Mouse (Mus musculus) lung, adult 2 months (tissue): ENCODE results near the gene 2810004N23Rik. TPM values are rescaled to one million over a fixed set of nuclear protein-coding genes. Genes with fewer than 3 reads are reported as not detected.

Experiments
- DNase-seq: peaks from one replicate; pipeline ENCODE4 v3.0.0; 2022
- H3K4me1 ChIP-seq: fragments of 200-500 bp; 2 replicates; pipeline ENCODE4 v1.6.1; 2011; ENCODE audit warnings: low read length; ENCODE audit not compliant: control insufficient read depth, insufficient read depth
- H3K4me3 ChIP-seq: fragments of 200-500 bp; replicated peaks from 2 replicates; pipeline ENCODE3; 2011; ENCODE audit warnings: low read depth, mild to moderate bottlenecking, control low read depth, low read length; ENCODE audit errors: extremely low read depth
- CTCF ChIP-seq: fragments of 200-500 bp; IDR thresholded peaks from 2 replicates; pipeline ENCODE4 v1.5.1; 2011; ENCODE audit warnings: mild to moderate bottlenecking, low read length, control low read depth; ENCODE audit not compliant: insufficient read depth
- POLR2A ChIP-seq: fragments of 200-500 bp; IDR thresholded peaks from 2 replicates; pipeline ENCODE4 v1.6.1; 2011; ENCODE audit warnings: low read depth, mild to moderate bottlenecking, control low read depth, low read length, borderline replicate concordance; ENCODE audit errors: extremely low read depth
- WGBS: fragments of 180-500 bp; shearing (Covaris S2); methylation state at CpG from one replicate; pipeline ENCODE4 v1.1.7; 2018; 5-methylcytosine and 5-hydroxymethylcytosine counted together
- polyA plus RNA-seq: library from polyadenylated mRNA; depleted of rRNA; stranded (reverse); fragments of >200 nt; gene quantifications from 2 replicates; pipeline ENCODE4 v1.2.3, GENCODE M21; 2012

Gene 2810004N23Rik
- polyA plus RNA-seq, 1 experiment, result 11.3 TPM

DNA sequence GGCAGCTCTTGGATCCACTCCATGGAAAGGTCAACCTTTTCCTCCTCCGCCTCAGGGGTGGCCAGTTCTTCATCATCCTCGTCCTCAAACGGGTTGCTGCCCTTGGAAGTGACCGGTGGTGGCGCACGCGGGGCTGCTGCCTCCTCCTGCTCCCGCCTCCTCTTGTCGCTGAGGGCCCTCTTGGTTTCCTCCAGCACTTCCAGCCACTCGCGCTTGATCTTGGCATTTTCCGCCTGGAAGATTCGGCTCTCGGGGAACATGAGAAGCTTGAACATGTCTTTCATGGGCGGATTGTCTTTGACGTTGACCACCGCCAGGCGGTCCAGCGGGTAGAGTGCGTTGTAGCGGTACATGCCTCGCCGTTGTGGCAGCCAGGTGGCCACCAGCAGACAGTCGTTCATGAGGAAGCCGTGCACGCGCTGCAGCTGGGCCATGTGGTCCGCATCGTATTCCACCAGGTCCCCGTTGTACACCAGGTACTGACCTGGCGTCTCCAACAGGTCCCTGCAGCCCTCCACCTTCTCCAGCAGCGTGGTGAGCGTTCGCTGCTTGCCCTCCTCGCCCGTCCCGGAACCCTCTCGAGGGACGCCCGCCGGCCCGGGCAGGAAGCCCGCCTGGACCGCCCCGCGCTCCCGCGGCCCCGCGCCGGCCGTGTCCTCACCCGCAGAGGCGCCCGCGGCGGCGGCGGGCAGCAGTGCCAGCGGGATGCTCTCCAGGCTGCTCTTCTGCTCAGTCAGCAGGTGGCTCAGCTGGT lies 33.9 kb upstream of the 2810004N23Rik start:
- WGBS, result under 1% methylated on average over 43 of the region's 60 CpGs
- H3K4me3 ChIP-seq, result peak overlapping the region; percentile 72
- H3K4me1 ChIP-seq, result peaks cover 13% of the 10 kb centered on the region
- TF ChIP-seq CTCF (peak; percentile 57), POLR2A (0 out of 2 replicates have a peak, but pooled peaks have one; percentile 22)
- DNase-seq, result peak; percentile 83

GRCm38 (mm10) chr8:124896010-124896631 lies 33.2 kb upstream of the 2810004N23Rik start:
- TF ChIP-seq CTCF (no peak), POLR2A (no peak)
- 72% methylated on average over 26 of the region's 26 CpGs for WGBS
- no peak for DNase-seq
- H3K4me1 ChIP-seq, result peaks cover 13% of the 10 kb centered on the region
- H3K4me3 ChIP-seq, result peak overlapping the region; percentile 12

DNA sequence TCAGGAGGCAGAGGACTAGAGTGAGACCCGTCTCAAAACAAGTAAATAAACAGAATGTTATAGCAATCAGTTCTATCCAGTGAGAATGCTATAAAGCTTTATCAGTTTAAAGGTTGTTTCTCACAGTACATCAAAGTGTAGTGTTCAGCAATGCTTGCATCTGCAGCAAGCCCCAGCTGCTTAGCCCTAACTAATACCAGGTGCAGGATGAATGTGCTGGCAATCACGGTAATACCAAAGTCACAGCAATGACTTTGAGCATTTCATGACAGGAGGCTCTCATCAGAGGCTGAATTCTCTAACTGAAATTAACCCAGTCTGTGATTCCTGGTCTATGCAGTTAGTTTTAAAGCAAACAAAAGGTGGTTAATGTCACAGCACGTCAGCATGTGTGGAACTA lies 29.7 kb upstream of the 2810004N23Rik start:
- WGBS, result 60% methylated on average over 3 of the region's 3 CpGs
- Histone ChIP-seq H3K4me3 (no peak overlapping the region), H3K4me1 (peaks cover 7% of the 10 kb centered on the region)
- TF ChIP-seq CTCF (no peak), POLR2A (no peak)
- DNase-seq, result no peak

GRCm38 (mm10) chr8:124888385-124888784 lies 25.5 kb upstream of the 2810004N23Rik start:
- no peak for DNase-seq
- Histone ChIP-seq H3K4me3 (no peak overlapping the region), H3K4me1 (no peaks in the 10 kb centered on the region)
- WGBS, result 91% methylated on average over 5 of the region's 5 CpGs
- TF ChIP-seq CTCF, result no peak

- WGBS, result 66% methylated on average over 10 of the region's 10 CpGs
Observed at GRCm38 (mm10) chr8:124878946-124879526, 16.1 kb upstream of the 2810004N23Rik start.

GRCm38 (mm10) chr8:124878141-124878540 lies 15.2 kb upstream of the 2810004N23Rik start:
- Histone ChIP-seq H3K4me3 (no peak overlapping the region), H3K4me1 (no peaks in the 10 kb centered on the region)
- 83% methylated on average over 5 of the region's 5 CpGs for WGBS
- DNase-seq, result no peak
- TF ChIP-seq POLR2A (no peak), CTCF (no peak)

More at GRCm38 (mm10) chr8:124878946-124879526, 16.1 kb upstream of the 2810004N23Rik start:
- TF ChIP-seq POLR2A (no peak), CTCF (no peak)
- DNase-seq, result no peak
- Histone ChIP-seq H3K4me3 (no peak overlapping the region), H3K4me1 (no peaks in the 10 kb centered on the region)

DNA sequence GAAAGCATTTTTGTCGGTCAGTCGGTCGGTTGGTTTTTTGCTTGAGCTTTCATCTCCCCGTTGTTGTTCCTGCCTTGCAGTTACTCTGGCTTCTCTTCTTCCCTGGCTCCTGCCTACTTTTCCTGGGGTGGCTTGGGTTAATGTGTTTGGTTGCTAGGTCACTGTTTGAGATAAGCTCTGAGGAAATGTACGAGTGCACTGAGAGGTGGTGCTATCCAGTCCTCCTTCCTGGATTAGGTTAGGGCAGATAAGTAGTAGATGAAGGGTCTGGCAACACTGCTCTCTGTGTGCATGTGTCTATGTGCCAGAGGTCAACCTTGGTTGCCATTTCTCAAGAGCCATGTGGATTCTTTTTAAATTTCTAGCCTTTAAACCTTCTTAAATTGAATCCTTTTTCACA lies 9.8 kb upstream of the 2810004N23Rik start:
- WGBS, result 65% methylated on average over 5 of the region's 5 CpGs

GRCm38 (mm10) chr8:124872081-124872480 lies 9.2 kb upstream of the 2810004N23Rik start:
- DNase-seq, result no peak
- peaks cover 3% of the 10 kb centered on the region for H3K4me1 ChIP-seq
- no peak for TF ChIP-seq POLR2A
- TF ChIP-seq CTCF, result no peak
- H3K4me3 ChIP-seq, result no peak overlapping the region
- whole genome bisulfite sequencing, result 92% methylated on average over 7 of the region's 7 CpGs

More for the DNA sequence above, 9.8 kb upstream of the 2810004N23Rik start:
- Histone ChIP-seq H3K4me1 (no peaks in the 10 kb centered on the region; the same call in 1 of the 2 replicates), H3K4me3 (no peak overlapping the region)
- TF ChIP-seq POLR2A (no peak), CTCF (no peak)
- no peak for DNase-seq

GRCm38 (mm10) chr8:124871474-124871873 lies 8.6 kb upstream of the 2810004N23Rik start:
- no peak overlapping the region for H3K4me3 ChIP-seq
- H3K4me1 ChIP-seq, result peaks cover 7% of the 10 kb centered on the region
- TF ChIP-seq CTCF (no peak), POLR2A (no peak)
- WGBS, result 89% methylated on average over 7 of the region's 7 CpGs
- DNase-seq, result no peak
